Mouse (Mus musculus) gastrocnemius, postnatal 10 days (tissue): ENCODE data around the gene Ulk4. TPM values are rescaled to one million over a fixed set of nuclear protein-coding genes. Genes with fewer than 3 reads are reported as not detected.
A peak's percentile ranks its signal among the peaks of the same experiment; 100 is the strongest.
"Not testable (repeated sequence)": the region's sequence is repeated elsewhere in the genome, so short reads cannot be mapped to it uniquely, and the experiment has no call there.

Experiments used
- DNase-seq: peaks from one replicate; pipeline ENCODE4 v3.0.0; 2021; ENCODE audit warnings: mixed read lengths
- total RNA-seq, 2 experiments: library from RNA; stranded (reverse); gene quantifications; 2 replicates each; pipeline ENCODE4 v1.2.3; 2021

The Ulk4 gene
- total RNA-seq, 2 experiments from 2014 or later = 0.80 to 0.97 TPM

DNA sequence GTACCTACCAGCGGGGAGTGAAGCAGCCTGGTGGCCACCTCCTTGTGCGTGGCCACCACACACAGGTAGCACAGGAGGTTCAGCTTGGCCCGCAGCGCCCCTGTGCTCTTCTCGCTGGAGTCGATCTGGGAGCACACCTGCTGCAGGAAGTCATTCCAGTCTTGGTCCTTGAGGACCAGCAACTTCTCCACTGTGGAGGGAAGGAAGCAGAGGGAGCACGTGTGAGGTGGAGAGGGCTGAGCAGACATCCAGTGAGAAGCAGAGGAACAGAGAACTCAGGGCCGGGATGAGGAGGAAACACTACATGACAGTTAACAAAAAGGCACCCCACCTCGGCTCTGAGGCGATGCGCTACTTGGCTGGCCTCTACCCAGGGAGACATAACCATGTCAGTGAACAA is 26.1 kb downstream of the Ulk4 start:
- no peak for DNase-seq

DNA sequence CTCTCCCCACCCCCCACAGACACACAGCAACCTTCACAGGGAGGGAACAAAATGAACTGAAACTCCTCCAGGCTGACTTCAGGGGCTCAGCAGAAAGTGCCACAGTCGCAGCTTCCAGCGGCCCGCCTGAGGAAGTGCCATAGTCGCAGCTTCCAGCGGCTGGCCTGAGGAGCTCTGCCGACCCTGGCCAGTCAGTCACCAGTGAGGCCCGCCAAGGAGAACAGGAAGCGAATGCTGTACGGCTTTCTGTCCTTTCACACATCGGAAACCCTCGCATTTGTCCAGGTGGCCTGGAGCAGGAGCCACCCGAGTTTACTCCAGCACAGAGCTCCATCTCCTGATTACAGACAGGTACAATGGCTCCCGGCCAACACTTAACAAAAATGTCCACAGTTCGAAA is 27.2 kb downstream of the Ulk4 start:
- DNase-seq = peak; percentile 6

DNA sequence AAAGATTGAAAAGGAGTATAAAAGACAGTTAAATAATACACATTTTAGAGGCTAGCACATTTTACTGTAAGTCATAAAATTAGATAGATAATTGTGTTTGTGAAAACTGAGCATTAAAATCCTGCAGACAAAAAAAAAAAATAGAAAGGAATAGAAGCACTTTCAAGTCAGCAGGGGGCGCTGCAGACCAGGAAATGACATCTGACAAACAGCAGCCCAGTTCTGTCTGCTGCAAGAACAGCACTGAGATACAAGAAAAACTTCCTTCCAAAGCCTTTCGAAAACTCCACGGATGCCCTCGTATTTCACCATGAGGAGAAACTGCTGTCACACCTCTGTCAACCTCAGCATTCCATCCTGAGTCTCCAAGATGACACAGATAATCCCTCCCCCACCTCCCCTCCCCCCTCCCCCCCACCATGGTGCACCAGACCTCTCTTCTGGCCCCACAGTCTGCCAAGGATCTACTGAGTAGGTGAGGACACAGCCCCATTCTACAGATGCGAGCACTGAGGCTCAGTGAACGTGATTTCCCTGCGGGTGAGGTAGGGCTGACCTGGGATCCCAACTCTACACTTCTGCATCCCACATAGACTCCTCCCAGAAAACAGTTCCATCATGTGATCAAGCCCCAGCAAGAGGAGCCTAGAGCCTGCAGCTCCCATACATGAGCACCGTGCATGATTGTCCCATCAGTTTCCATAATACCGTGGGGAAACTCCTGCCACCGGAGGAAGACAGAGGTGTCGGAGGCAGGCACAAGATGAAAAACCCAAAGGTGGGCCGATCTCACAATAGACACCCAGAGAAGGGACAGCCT is 28.8 kb downstream of the Ulk4 start:
- peak; percentile 90 for DNase-seq

- DNase-seq = peak; percentile 6
These were observed 29.9 kb downstream of the Ulk4 start for GRCm38 (mm10) chr9:121247047-121247446.

- DNase-seq = no peak
These were observed 34.7 kb downstream of the Ulk4 start for GRCm38 (mm10) chr9:121242331-121242730.

- no peak for DNase-seq
These were observed 35.2 kb downstream of the Ulk4 start for GRCm38 (mm10) chr9:121241806-121242205.

- no peak for DNase-seq
These were observed 35.6 kb downstream of the Ulk4 start for GRCm38 (mm10) chr9:121241366-121241765.

- not testable (repeated sequence) for DNase-seq
These were observed 36.8 kb downstream of the Ulk4 start for GRCm38 (mm10) chr9:121240242-121240641.

DNA sequence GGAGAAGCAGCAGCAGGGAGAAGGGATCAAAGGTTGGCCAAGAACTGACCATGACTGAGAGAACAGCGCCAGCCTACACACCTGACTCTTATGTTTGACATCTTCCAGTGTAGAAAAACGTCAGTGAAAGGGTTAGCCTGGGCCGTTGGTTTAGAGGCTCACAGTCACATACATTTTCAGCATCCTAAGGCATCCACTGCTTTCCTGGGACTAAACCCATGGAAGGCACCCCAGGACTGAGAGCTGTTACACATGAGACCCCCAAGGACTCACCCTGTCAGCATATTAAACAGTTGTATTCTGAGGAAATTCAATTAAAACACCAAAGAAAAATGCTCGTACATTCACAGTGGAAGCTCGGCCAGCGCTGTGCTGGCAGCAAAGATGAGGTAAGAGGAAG is 37.4 kb downstream of the Ulk4 start:
- DNase-seq = no peak

DNA sequence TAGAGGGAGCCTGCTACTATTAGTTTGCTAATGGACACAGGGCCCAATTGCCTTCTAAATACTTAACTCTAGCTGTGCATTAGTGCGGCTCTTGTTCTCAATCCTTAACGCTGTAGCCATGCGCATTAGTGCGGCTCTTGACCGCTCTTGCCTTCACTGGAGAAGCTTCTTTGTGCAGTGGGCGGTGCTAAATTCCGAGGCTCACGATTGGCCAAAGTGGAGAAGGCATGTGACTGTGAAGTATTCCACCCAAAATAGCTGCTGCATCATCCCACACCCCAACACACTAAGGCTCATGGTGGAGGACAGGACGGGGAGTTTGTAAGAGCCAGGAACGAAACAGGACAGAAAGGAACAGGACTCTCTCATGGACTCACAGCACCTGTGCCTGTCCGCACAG is 58.4 kb downstream of the Ulk4 start:
- DNase-seq = no peak

- no peak for DNase-seq
These were observed 58.8 kb downstream of the Ulk4 start for GRCm38 (mm10) chr9:121218230-121218629.

DNA sequence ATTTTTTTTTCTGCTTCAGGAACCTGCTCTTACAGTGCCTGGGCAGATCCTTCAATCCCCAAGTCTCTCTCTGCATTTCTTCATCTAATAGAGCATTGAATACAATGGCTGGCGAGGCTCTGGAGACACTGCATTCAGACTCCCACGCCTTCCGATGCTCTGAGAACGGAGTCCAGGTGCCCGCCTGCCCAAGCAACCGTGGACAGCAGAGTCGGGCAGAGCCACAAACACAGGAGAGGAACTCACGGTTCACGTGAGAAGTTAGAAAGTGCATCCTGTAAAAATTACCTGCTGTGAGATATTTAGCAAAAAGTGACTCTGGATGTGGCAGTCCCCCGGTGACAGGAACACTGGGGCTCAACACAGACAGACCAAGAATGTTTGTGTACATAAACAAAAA is 59.3 kb downstream of the Ulk4 start:
- no peak for DNase-seq

DNA sequence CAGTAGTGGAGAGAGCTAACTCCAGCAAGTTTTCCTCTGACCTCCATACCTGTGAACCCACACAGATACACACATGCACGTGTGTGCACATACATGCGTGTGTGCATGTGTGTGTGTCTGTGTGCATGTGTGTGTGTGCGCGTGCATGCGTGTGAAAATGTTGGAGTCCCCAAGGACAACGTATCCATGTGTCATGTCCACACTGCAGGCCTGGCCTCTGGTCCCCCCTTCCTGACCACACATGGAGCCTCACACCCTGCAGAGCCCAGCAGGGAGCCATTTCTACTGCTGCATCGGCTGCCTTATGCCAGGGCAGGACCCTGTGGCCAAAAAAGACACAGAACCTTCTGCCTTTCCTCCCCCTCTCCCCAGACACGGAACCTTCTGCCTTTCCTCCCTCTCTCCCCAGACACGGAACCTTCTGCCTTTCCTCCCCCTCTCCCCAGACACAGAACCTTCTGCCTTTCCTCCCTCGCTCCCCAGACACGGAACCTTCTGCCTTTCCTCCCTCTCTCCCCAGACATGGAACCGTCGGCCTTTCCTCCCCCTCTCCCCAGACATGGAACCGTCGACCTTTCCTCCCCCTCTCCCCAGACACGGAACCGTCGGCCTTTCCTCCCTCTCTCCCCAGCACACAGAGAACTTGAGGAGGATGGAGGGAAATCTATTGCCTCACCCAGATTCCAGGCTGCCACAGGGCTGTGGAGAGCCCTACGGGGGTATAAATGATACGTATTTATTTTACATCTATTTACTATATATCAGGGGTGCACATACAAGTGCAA is 60.3 kb downstream of the Ulk4 start:
- DNase-seq = no peak

DNA sequence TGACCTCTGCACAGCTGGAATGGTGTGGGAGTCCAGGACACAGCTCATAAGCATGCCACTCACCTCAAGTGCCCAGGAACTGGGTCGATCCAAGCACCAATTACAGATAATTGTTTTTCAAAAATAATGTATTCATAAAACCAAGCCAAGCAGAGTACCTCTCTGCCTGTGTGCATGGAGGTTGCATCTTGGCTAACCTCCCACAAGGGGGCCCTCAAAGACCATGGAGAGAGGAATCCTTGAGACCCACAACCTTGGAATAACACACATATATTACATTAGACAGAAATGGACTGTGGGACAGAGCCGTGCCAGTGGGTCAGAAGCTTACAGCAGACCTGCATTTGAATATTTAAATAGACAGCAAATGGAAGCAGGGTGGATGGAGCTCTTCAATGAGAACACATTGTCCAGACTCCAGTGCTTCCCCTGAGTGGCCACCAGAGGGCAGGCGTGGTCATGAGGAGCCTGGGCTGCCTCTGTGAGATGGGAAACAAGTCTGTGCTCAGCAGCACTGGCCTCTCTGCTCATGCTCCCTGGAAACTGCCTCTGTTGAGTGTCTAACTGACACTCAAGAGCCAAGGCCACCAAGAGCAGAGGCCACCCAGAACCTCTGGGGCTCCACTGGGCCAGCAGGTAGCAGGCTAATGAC is 61.5 kb downstream of the Ulk4 start:
- DNase-seq = peak; percentile 72

- no peak for DNase-seq
These were observed 64.7 kb downstream of the Ulk4 start for GRCm38 (mm10) chr9:121212322-121212721.

DNA sequence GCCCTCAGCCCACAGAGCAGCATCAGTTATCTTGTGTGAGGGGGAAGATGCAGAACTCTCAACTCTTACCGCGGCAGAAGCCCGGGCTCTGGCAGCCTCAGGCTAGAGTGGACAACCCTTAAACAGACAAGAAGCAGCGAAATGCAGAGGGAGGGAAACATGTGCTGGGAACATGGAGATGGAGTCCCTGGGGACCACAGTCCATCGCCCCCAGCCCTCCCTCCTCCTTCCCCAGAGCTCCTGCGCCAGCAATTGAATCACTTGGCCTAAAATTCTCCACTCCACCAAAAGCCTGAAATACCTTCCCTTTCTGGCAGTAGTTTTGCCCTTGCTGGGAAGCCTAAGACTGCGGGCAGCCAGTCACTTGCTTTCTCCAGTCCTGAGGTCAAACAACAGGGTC is 72.0 kb downstream of the Ulk4 start:
- no peak for DNase-seq

DNA sequence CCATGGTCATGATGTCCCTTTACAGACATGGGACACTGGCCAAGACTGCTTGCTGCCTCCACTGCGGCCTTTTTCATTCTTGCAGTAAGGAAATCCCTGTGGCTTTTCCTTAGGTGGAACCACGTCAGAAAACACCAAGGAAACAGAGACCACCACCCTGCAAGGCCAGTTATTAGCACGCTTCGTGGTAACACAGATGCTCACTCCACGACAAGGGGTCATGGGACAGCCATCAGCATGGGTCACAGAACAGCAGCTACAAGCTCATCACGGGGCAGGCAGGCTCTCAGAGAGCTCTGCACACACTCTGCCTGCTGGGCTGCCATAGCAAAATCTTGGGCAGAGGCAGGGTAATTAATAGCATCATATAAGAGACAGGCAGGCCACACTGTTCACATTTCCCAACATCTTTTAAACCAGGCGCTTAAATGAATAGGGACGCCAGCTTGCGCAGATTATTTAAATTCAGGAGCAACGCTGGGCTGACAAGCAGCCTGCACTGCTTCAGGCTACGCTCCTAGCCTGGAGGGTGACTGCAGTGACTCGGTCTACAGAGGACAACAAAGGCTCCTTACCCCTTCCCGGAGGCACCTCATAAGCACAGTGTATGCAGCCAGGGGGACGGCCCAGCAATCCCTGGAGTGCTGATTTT is 72.7 kb downstream of the Ulk4 start:
- DNase-seq = no peak

- no peak for DNase-seq
These were observed 73.3 kb downstream of the Ulk4 start for GRCm38 (mm10) chr9:121203686-121204085.

DNA sequence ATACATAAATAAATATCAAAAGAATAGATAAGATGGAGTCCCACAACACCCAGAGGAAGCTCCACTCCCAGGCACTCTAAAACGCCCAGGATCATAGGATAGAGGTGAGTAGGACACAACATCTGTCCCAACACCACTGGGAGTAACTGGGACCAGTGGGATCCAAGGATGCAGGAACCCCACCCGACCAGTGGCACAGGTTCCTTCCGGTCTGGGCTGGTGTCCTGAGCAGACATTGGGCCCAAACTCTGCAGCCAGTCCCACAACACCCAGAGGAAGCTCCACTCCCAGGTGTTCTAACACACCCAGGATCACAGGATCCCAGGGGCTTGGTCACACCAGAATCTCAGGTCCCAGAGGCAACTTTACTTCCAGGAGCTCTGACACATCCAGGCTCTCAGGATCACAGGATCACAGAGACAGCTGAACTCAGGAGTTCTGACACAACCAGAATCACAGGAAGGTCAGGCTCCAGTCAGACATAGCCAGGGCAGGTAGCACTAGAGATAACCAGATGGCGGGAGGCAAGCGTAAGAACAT is 77.8 kb downstream of the Ulk4 start:
- DNase-seq = not testable (repeated sequence)

DNA sequence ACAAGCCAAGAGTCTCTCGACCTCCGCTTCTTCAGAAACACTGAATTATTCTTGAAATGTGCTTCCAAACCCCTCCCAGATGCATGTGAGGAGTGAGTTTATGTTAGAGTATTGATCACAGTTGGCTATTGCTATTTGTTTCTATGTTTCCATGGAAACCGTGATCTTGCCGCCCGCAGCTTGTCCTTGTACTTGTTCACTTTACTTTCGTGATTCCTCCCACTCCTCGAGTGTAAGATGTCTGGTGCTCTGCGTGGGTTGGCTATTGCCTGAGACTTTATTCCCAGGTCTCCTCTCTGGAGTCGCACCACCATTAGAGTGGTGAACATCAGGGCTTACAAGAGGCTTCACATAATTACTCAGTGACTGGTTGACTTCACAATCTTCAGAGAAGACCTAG is 80.5 kb downstream of the Ulk4 start:
- no peak for DNase-seq

GRCm38 (mm10) chr9:121195106-121195505 is 81.9 kb downstream of the Ulk4 start:
- DNase-seq = no peak
